Mouse (Mus musculus): ENCODE measurements around the gene Orm2.

The Orm2 gene

DNA sequence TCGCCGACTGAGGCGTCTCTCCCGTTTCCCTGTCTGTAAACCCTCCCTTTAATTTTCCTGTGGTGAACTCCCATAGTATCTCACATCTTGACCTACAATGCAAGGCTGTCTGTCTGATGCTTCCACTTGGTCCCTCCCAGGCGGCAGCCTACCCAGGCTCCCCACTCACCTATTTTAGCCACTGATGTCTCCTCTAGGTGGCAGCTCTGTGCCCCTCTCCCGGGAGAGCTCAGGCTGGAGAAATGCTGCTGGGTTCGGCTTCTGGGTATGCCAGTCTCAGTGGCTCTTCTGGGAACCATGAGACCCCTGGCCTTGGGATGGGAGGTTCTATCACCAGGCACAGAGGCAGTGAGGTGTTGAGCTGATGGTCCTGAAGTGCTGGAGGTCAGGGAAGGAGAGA lies 15.2 kb downstream of the Orm2 start:
- no peak for DNase-seq (ENCODE audit: low spot score in 2 of 2)

DNA sequence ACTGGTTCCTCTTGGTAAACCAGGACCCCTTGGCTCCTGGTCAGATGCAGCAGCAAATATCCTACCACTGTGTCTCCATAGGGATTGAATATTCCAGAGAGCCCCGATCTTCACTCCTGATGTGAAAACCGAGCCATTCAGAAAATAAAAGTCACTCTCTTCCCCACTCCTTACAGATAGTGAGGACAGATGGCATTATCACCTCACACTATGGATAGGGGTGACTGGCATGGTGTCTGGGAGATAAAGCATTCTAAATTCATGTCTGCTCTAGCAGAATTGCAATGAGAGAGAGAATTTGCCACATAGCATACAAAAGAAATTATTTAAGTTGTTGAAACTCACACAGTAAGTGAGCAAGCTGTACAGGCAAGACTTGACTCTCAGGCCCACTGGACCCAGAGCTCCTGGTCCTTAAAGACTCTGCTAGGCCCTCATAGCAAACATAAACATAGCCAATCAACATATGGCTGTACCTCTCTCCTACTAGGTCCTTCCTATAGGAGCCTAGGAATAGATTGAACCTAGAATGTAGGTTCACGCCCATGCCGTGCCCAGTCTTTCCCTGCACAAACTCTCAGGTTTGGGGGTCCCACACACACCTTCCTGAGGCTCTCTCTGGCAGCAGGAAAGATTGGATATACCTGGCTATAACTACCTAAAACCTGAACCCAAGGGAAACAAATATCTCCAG lies 20.6 kb downstream of the Orm2 start:
- peak in 1 of 2 experiments; percentile 24 for DNase-seq (ENCODE audit: low spot score in 2 of 2)

DNA sequence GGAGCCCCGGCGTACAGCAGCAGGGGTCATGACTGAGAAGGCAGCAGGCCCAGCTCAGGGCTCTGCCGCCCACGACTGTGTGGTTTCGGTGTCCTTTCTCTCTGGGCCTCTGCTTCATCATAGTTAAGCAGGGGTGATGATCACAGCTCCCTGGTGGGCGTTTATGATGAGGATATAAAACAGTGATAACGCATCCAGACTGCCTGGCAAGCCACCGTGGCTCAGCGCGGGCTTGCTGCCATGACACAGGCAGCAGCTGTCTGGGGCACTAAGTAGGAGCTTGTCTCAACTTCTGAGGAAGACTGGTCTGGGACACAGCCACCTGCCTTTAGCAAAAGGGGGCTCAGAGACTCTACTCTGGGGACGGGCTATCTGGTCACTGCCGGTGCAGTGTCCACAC lies 21.2 kb downstream of the Orm2 start:
- no peak for DNase-seq (ENCODE audit: low spot score in 2 of 2)

DNA sequence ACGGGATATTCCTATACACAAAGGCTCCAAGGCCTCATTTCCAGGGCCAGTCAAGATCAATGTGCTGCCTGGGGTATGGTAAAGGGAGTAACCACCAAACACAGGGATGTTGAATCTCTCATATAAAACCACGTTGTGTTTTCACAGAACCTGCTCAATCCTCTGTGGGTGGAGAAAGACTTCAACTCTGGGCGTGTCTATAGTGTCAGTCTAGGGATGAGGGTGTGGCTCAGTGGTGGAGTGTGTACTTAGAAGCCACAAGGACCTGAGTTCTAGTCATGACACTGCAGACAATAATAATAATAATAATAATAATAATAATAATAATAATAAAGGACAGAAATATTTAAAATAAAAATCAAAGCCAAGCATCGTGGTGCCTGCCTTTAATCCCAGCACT lies 22.0 kb downstream of the Orm2 start:
- no peak for DNase-seq (ENCODE audit: low spot score in 2 of 2)

DNA sequence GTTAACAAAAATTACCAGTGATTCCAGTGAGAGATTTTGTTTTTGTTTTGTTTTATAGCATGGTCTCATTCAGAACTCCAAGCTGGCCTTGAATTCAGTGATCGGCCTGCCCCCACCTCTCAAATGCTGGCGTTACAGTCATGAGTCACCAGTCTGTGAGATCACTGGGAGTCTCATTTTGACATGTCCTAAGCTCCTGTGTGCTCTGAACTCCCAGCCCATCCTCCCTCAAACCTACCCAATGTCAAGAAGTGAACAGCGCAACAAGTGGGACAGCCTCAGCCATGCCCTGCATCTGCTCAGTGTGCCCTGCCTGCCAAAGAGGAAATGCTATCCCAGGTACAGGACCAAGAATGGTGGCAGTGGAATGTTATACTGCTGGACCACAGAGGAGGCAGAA lies 23.0 kb downstream of the Orm2 start:
- no peak for DNase-seq (ENCODE audit: low spot score in 2 of 2)

DNA sequence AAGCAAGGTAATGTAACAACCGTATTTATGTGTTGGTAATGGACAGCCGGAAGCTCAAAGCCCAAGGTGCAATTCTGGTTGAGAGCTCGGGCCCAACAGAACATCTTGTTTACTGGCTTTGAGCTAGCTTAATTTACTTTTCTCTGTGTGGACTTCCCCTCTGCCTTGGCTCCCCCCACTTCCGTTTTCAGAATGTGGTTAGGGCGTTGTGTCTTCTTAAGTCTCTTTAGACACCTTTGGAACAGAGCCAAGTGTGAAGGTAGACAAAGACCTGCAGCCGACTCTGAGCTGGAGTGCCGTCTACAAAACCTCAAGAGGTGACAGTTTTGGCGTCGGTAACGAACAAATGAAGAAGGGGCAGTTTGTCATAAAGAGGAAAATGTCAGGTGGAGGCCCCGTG lies 23.5 kb downstream of the Orm2 start:
- peak; percentile 39 to 74 for DNase-seq (ENCODE audit: low spot score in 2 of 2)

DNA sequence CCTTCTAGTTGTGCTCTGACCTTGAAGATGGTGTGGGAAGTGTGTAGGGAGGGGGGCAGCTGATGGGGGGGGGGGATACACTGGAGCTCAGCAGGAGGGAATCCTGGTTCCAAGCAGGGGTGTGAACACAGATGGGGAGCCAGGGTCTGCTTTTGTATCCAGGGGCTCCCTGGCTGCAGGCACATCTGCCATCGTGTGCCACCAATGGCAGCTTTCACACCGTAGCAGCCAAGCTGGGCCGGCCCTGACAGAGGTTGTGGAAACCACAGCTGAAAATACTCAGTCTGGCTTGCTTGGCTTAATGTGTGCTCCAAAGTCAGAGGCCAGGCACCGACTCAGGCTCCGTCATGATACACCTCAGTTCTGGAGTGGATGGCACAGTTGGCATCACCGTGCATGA lies 25.8 kb downstream of the Orm2 start:
- DNase-seq (ENCODE audit: low spot score in 2 of 2), result no peak

DNA sequence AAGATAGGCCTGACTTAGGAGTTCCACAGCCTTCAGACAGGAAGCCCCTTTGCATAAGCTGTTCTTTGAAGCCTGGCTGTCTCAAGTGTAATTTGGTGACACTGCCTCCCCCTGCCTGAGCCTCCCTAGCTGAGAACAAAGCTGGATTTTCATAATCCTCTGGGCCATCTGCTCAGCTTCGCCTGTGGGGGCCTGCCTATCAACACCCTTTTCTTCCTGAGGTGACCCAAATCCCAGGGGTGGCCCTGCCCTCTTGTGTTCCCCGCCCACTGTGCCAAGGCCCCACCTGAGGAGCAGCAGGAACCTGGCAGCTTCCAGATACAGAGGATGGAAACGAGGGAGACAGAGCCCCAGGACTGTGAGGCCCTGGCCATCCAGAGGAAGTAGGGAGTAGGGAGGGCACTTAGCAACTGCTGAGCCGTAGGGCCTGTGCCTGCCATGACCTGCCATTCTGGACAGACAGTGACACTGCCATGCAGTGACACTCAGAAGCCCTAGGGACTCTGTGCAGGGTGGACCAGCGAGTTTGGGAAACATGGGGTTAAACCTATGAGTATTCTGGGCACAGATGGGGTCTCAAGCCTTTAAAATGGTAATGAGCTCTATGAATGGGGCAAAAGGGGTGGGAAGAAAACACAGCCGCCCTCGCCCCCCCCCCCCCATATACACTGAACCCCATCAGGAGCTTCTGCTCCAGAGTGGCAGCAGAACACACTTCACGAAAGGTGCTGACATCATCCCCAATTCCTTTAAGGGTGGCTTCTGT lies 27.1 kb downstream of the Orm2 start:
- peak; percentile 39 to 42 for DNase-seq (ENCODE audit: low spot score in 2 of 2)

DNA sequence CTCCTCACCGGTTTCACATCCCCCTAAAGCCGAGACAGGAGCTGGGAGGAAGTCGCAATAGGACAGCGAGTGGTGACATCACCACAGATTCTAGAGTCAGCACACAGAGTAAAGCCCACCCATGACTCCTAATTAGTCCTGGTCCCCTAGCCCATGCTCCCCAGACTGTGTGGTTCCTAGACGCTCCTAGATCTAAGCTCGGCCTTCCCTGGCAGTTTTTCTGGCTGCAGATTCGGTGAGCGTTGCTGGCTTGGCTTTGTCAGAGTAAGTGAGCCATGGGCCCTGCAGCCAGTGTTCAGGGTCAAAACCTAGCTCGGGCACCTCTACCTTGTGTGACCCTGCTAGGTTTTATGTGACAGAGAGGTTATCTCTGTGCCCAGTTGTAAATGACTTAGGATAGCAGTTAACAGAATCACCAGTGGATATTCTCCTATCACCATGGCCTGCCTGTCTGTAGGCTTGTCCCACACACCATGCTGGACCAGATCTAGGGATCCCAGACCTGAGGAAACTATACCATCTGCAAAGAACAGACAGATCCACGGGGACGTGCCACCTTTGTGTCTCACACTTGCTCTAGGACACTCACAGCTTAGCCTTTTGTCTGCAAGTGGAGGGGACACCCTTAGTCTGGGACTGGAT lies 27.8 kb downstream of the Orm2 start:
- peak in 1 of 2 experiments; percentile 25 for DNase-seq (ENCODE audit: low spot score in 2 of 2)

DNA sequence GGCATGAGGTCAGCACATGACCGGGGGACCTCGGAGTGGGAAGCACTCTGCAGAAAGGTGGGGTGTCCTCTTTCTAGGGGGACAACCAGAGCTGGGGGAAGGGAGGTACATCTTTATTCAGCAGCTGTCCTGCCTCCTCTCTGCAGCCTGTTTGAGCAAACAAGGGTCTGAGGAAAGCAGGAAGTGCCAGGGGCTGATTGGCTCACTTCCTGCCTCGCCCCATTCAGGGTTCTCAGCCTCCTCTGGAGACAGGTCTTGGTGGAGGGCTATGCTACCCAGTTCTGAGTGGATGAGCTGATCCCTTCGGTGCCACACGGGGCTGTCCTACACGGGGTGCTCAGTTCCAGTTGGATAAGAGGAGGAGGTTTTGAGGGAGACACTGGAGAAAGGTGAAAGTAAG lies 29.1 kb downstream of the Orm2 start:
- peak in 1 of 2 experiments; percentile 47 for DNase-seq (ENCODE audit: low spot score in 2 of 2)

DNA sequence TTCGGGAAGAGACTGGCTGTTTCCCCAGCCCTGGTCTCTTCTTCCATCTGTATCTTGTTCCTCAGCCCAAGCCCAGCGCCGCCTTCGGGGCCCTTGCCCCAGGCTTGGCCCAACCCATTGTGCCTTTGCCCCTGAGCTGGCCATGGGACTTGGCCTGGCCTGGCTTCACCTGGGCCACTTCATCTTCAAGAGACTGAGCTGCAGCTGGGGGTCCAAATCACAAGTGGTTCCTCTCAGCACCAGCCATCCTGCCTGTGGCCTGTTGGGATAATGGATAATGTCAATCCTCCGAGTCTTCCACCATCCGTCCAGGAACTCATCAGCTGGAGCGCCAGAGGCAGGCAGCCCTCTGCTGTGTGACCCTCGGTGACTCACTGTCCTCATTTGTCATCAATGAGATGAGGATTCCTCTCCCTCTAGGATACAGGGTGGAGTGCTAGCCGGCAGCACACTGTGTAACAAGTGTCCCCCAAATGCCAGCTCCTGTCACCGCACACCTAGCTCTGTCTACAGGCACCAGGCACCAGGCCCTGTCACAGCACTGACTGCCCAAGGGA lies 35.8 kb downstream of the Orm2 start:
- DNase-seq (ENCODE audit: low spot score in 2 of 2), result no peak

DNA sequence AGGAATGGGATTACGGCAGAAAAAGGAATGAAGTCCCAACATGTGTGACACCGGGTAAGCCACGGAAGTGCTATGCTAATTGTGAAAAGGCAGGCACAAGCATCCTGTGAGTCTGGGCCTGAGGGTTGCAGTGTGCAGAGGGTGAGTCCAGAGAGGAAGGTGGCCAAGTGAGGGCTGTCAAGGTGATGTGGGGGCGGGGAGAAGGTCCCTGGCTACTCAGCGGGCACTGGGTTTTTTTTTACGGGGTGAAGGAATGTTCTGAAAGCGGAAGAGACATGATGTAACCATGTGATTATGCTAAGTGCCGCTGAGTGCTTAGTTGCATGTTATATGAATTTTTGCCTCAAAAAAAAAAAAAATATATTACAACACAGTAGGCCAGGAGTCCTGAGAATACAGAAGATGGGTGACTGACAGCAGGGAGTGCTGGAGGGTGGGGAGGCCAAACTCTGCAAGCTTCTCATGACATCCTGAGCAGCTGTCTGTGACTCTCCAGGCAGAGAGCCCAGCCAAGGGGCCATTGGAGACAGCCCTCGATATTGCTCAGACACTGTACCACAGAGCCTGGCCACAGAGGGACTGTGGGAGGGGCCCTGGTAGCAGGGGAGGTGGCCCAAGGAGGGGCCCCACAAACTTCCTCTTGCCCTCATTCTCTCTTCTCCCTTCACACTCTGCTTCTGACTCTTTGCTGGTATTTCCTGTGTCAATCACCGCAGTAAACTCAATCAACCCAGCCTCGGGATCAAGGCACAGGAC lies 36.8 kb downstream of the Orm2 start:
- peak in 1 of 2 experiments; percentile 71 for DNase-seq (ENCODE audit: low spot score in 2 of 2)

DNA sequence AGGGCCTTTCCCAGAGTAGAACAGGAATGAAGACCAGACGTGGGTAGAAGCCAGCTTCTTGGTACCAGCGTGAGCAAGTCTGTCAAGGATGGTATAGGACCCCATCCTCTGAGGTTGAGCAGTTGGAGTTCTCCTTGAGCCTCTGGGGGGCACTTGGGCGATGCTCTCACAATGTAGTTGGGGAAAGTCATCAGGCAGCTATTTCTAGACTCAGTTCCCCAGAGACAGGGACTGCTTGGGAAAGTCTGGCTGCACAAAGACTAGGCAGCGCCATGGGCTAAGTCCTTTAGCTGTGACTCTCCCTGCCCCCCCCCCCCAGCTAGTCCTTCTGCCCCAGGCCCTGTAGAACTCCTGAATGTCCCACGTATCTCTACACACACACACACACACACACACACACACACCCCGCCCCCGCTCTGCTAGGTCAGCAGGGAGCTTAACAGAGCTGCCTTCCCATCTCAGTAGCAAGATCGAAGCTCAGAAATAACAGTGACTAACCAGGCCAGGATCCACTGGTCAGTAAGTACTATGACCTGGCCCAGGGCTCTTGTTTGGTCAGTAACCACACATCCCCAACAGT lies 37.5 kb downstream of the Orm2 start:
- no peak for DNase-seq (ENCODE audit: low spot score in 2 of 2)

DNA sequence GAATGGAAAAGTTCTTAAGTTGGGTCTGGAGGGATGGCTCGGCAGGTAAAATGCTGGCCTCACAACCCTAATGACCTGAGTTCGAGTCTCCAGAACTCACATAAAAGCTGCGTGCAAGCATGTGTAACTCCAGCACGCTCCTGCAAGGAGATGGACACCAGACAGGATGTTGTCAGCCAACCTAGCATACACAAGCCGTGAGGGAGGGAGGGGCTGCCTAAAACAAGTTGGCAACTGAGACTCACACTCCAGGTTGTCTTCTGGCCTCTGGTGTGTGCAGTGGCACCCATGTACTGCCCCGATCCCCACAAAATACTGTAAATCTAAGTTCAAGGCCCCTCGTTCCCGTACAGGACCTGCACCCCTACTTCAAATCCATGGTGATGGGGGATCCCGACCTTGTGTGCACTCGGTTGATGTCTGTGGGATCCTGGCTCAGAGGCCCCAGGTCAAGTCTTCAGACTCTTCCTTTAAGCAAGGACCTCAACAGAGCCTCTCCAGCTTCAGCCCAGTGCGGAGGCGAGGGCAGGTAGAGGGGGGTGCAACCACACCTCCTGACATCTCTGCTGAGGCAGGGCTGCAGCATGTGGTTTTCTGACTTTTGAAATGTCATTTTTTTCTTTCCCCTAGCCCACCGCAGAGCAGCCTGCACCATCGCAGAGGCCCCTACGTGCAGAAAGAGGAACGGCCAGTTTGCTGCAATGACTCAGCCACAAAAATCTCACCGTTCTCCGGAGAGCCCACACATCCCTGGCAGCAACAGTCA lies 38.5 kb downstream of the Orm2 start:
- peak in 1 of 2 experiments; percentile 60 for DNase-seq (ENCODE audit: low spot score in 2 of 2)

DNA sequence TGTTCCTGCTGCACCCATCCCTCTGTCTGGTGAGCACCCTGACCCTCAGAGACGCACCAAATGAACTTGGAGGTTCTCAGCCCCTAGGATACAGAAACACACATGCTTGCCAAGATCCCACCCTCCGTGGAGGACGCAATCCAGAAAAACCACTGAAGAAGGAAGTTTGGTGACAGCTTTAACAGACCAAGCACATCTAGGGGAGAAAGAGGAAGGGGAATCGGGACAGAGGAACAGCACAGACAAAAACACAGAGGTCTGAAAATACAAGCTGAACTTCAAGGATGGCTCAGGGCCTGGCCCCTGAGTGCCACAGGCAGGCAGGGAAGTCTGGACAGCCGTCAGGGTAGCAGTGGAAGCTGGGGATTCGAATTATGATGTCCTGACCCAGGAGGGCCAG lies 39.4 kb downstream of the Orm2 start:
- DNase-seq (ENCODE audit: low spot score in 2 of 2), result no peak

DNA sequence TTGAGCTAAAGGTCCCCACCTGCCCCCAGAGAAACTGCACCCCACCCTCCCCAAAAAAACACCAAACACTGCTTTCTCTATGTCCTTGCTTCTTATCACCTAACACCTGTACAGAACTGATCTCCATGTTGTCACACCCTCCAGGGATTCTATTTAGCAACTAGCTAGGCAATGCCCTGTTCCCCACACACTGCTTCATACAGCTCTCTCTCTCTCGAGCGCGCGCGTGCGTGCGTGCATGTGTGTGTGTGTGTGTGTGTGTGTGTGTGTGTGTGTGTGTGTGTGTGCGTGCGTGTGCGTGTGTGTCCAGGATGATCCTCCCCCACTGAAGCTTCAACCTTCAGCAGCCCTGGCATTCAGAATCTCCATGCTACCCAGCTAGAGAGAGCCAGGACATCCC lies 39.8 kb downstream of the Orm2 start:
- DNase-seq (ENCODE audit: low spot score in 2 of 2), result no peak

DNA sequence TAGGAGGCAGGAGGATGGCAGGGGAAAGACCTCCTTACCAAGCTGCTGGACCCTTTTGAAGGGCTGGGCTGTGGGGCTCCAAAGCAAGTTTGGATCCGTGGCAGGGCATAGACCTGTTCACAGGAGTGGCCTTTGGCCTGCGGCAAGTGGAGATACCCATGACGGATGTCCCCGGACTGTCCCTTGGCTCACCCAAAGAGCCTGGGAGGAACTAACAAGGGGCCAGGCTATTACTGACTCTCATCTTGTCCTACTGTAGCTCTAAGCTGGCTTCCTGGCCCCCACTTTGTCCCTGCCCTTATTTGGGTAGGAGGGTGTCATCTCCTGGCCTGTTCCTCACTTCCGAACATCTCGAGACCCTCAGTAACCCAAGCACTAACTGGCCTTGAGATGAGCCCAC lies 40.3 kb downstream of the Orm2 start:
- peak in 1 of 2 experiments; percentile 47 for DNase-seq (ENCODE audit: low spot score in 2 of 2)

DNA sequence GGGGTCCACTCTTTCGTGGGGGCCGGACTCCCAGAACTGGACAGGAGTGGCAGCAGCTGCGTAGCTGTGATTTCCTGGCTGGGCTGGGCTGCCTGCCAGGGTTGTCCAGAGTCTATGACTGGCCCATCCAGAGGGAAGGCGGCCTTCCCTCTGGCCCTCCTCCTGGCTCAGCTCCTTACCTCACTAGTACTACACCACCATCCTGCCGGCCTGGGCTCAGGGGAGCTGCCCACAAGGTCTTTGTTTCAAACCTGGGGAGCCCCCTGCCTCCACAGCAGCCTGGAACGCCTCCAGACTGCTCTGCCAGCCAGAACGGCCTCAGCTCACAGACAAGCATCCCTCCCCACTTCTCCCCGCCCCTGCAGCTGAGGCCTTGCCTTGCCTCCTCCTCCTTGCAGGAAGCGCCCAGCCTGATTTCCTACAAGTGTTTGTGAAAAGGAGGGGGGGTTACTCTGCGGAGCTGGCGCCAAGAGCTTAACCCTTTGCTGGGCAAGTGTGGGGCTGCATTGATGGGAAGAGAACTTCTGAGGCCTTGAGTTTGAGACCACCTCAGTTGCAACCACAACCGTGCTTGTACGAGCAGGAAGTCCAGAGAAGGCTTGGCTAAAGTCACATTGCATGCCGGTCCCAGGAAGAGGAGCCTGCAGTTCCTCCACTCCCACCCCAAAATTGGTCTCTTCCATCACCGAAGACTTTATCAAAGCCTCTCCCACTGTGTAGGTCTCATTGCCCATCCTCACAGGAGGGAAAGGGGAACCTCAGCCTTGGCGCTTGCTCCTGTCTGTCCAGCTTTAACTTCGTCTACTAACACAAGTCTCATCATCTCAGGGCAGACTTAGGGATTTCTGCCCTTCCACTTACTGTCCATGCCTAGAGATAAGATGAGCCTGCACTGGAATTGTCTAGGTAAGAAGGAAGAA lies 41.1 kb downstream of the Orm2 start, which contains the start of gene Akna:
TSS of gene Akna (minus strand) at position 315 of the 920 bp plus-strand sequence.
- peak; percentile 60 to 79 for DNase-seq (ENCODE audit: low spot score in 2 of 2)

DNA sequence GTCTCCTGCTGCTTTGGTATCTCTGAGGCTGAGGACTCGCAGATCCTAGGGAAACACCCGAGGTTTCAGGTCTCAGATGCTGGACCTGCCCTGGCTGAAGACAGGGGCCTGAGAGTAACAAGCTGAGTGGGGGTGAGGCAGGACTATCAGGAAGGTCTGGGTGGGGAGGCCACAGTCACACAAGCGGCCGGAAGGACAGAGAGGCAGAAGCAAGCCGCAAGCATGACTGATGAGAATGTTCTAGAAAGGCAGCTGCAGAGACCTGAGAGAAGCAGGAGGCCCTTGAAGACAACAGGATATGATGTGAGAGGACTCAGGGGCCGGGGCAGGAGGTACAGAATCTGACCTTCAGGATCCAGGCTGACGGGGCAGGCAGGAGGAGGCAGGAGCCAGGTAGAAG lies 42.0 kb downstream of the Orm2 start:
- peak; percentile 45 to 70 for DNase-seq (ENCODE audit: low spot score in 2 of 2)

Data from spleen, postnatal 10 days (tissue).